Mouse (Mus musculus): ENCODE measurements at regions not wholly inside any gene's neighbourhood (a gene's known extent, or its start where the extent isn't known, plus 50 kb on each side); places are given as distances from the start of the nearest gene placed in this dataset.

- H3K36me3 ChIP-seq (ENCODE audit: control insufficient read depth, insufficient read depth, low read length): no peaks in the 10 kb centered on the region
- no peak overlapping the region for H3K9ac ChIP-seq (ENCODE audit: low read length)
- H3K27ac ChIP-seq (replicated peaks): no peak overlapping the region
- H3K27me3 ChIP-seq (ENCODE audit: control insufficient read depth, insufficient read depth, low read length): no peaks in the 10 kb centered on the region
- no peak for ATAC-seq (ENCODE audit: low FRiP score, low TSS enrichment)
- no peaks in the 10 kb centered on the region for H3K4me1 ChIP-seq (replicated peaks; ENCODE audit: control insufficient read depth, insufficient read depth)
- H3K4me2 ChIP-seq (replicated peaks; ENCODE audit: low read depth): no peak overlapping the region
- H3K9me3 ChIP-seq (ENCODE audit: control insufficient read depth, low read length): no peaks in the 10 kb centered on the region
- WGBS: 83% methylated on average over 4 of the region's 4 CpGs
- DNase-seq (ENCODE audit: low spot score): no peak
- H3K4me3 ChIP-seq (ENCODE audit: low read depth, low read length): no peak overlapping the region
- TF ChIP-seq EP300 (optimal IDR thresholded peaks at IDR 0.05) (no peak), CTCF (IDR thresholded peaks at IDR 0.05; ENCODE audit: low read depth) (no peak)
Measured at GRCm38 (mm10) chr8:53749263-53749662, 110.4 kb upstream of the Neil3 start.

- Histone ChIP-seq H3K36me3 (ENCODE audit: control insufficient read depth, insufficient read depth, low read length) (no peaks in the 10 kb centered on the region), H3K4me3 (ENCODE audit: low read depth, low read length) (no peak overlapping the region), H3K4me2 (replicated peaks; ENCODE audit: low read depth) (no peak overlapping the region), H3K9me3 (ENCODE audit: control insufficient read depth, low read length) (no peaks in the 10 kb centered on the region), H3K27ac (replicated peaks) (no peak overlapping the region), H3K9ac (ENCODE audit: low read length) (no peak overlapping the region), H3K4me1 (replicated peaks; ENCODE audit: control insufficient read depth, insufficient read depth) (no peaks in the 10 kb centered on the region), H3K27me3 (ENCODE audit: control insufficient read depth, insufficient read depth, low read length) (no peaks in the 10 kb centered on the region)
- ATAC-seq (ENCODE audit: low FRiP score, low TSS enrichment) (no peak), DNase-seq (ENCODE audit: low spot score) (no peak)
- TF ChIP-seq CTCF (IDR thresholded peaks at IDR 0.05; ENCODE audit: low read depth) (no peak), EP300 (optimal IDR thresholded peaks at IDR 0.05) (no peak)
Measured at GRCm38 (mm10) chr8:53769211-53769610, 130.3 kb upstream of the Neil3 start.

GRCm38 (mm10) chr8:53775511-53775910 is 136.6 kb upstream of the Neil3 start:
- no peak overlapping the region for H3K4me3 ChIP-seq (ENCODE audit: low read depth, low read length)
- no peaks in the 10 kb centered on the region for H3K4me1 ChIP-seq (replicated peaks; ENCODE audit: control insufficient read depth, insufficient read depth)
- no peaks in the 10 kb centered on the region for H3K27me3 ChIP-seq (ENCODE audit: control insufficient read depth, insufficient read depth, low read length)
- no peak overlapping the region for H3K4me2 ChIP-seq (replicated peaks; ENCODE audit: low read depth)
- no peak for TF ChIP-seq CTCF (IDR thresholded peaks at IDR 0.05; ENCODE audit: low read depth)
- TF ChIP-seq EP300 (optimal IDR thresholded peaks at IDR 0.05): no peak
- H3K36me3 ChIP-seq (ENCODE audit: control insufficient read depth, insufficient read depth, low read length): no peaks in the 10 kb centered on the region
- no peak overlapping the region for H3K27ac ChIP-seq (replicated peaks)
- H3K9ac ChIP-seq (ENCODE audit: low read length): no peak overlapping the region
- no peaks in the 10 kb centered on the region for H3K9me3 ChIP-seq (ENCODE audit: control insufficient read depth, low read length)
- ATAC-seq (ENCODE audit: low FRiP score, low TSS enrichment) (no peak), DNase-seq (ENCODE audit: low spot score) (no peak)

- TF ChIP-seq EP300 (optimal IDR thresholded peaks at IDR 0.05): no peak
- no peak for TF ChIP-seq CTCF (IDR thresholded peaks at IDR 0.05; ENCODE audit: low read depth)
- Histone ChIP-seq H3K4me3 (ENCODE audit: low read depth, low read length) (no peak overlapping the region), H3K9ac (ENCODE audit: low read length) (no peak overlapping the region), H3K27ac (replicated peaks) (no peak overlapping the region), H3K36me3 (ENCODE audit: control insufficient read depth, insufficient read depth, low read length) (no peaks in the 10 kb centered on the region), H3K4me1 (replicated peaks; ENCODE audit: control insufficient read depth, insufficient read depth) (no peaks in the 10 kb centered on the region), H3K27me3 (ENCODE audit: control insufficient read depth, insufficient read depth, low read length) (no peaks in the 10 kb centered on the region), H3K9me3 (ENCODE audit: control insufficient read depth, low read length) (no peaks in the 10 kb centered on the region), H3K4me2 (replicated peaks; ENCODE audit: low read depth) (no peak overlapping the region)
- 65% methylated on average over 2 of the region's 2 CpGs for WGBS
- DNase-seq (ENCODE audit: low spot score): no peak
- no peak for ATAC-seq (ENCODE audit: low FRiP score, low TSS enrichment)
Measured at GRCm38 (mm10) chr8:53780886-53781285, 142.0 kb upstream of the Neil3 start.

- Histone ChIP-seq H3K4me2 (replicated peaks; ENCODE audit: low read depth) (no peak overlapping the region), H3K36me3 (ENCODE audit: control insufficient read depth, insufficient read depth, low read length) (no peaks in the 10 kb centered on the region), H3K4me3 (ENCODE audit: low read depth, low read length) (no peak overlapping the region), H3K9ac (ENCODE audit: low read length) (no peak overlapping the region), H3K27ac (replicated peaks) (no peak overlapping the region), H3K27me3 (ENCODE audit: control insufficient read depth, insufficient read depth, low read length) (no peaks in the 10 kb centered on the region), H3K4me1 (replicated peaks; ENCODE audit: control insufficient read depth, insufficient read depth) (no peaks in the 10 kb centered on the region), H3K9me3 (ENCODE audit: control insufficient read depth, low read length) (no peaks in the 10 kb centered on the region)
- ATAC-seq (ENCODE audit: low FRiP score, low TSS enrichment) (no peak), DNase-seq (ENCODE audit: low spot score) (no peak)
- TF ChIP-seq CTCF (IDR thresholded peaks at IDR 0.05; ENCODE audit: low read depth) (no peak), EP300 (optimal IDR thresholded peaks at IDR 0.05) (no peak)
- 63% methylated on average over 4 of the region's 4 CpGs for WGBS
Measured at GRCm38 (mm10) chr8:53781885-53782284, 143.0 kb upstream of the Neil3 start.

DNA sequence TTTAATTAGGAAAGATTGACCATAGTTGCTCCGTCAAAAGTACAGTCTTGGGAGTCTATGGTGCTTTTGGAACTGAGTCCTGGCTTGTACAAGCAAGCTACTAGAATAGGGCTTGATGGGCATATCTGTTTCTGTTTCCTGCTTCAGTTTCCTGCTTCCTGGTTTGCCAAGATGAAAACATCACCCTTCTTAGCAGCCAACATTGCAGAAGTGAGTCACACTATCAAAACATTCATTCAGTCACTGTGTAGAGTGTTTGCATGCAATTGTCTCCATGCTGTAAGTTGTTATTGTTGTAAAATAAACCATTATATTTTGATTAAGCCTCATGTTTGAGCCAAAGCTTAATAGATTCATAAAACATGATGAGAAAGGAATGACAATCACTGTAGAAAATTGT is 149.3 kb upstream of the Neil3 start:
- Histone ChIP-seq H3K27ac (replicated peaks) (no peak overlapping the region), H3K9ac (ENCODE audit: low read length) (no peak overlapping the region), H3K4me1 (replicated peaks; ENCODE audit: control insufficient read depth, insufficient read depth) (no peaks in the 10 kb centered on the region), H3K9me3 (ENCODE audit: control insufficient read depth, low read length) (no peaks in the 10 kb centered on the region), H3K4me3 (ENCODE audit: low read depth, low read length) (no peak overlapping the region), H3K36me3 (ENCODE audit: control insufficient read depth, insufficient read depth, low read length) (no peaks in the 10 kb centered on the region), H3K4me2 (replicated peaks; ENCODE audit: low read depth) (no peak overlapping the region), H3K27me3 (ENCODE audit: control insufficient read depth, insufficient read depth, low read length) (no peaks in the 10 kb centered on the region)
- ATAC-seq (ENCODE audit: low FRiP score, low TSS enrichment) (no peak), DNase-seq (ENCODE audit: low spot score) (no peak)
- 79% methylated on average over 1 of the region's 1 CpGs for WGBS
- no peak for TF ChIP-seq EP300 (optimal IDR thresholded peaks at IDR 0.05)
- no peak for TF ChIP-seq CTCF (IDR thresholded peaks at IDR 0.05; ENCODE audit: low read depth)
